13 mouse cellular contexts compared by ENCODE assay signal in genomic region chr5:97016842-97017577, GRCm38 (mm10). TPM values are rescaled to one million over a fixed set of nuclear protein-coding genes. Genes with fewer than 3 reads are reported as not detected.
DNase-seq lines count a peak whose midpoint lies in the region; ATAC-seq lines count a peak whose summit lies in the region.
"Had no signal": no experiment of that assay in that cellular context is flagged by ENCODE, and none has a peak within 500 bp of the region (broad histone marks: within the 10 kb centered on the region; RNA-seq: fewer than 3 reads in every experiment).

No protein-coding gene starts in this region.

- WGBS in neural tube, embryonic 14.5 days: 80% methylated on average over 9 of the region's 9 CpGs
- 72% methylated on average over 9 of the region's 9 CpGs for WGBS in hindbrain, embryonic 16.5 days

- no peak overlapping the region for H3K4me2 ChIP-seq in neural tube, embryonic 14.5 days (ENCODE audit: low read depth, low read length)
- H3K4me2 ChIP-seq in hindbrain, embryonic 16.5 days (ENCODE audit: low read length): no peak overlapping the region
- H3K4me2 ChIP-seq: heart, embryonic 12.5 days; limb, embryonic 12.5 days had no signal

- no peaks in the 10 kb centered on the region for H3K4me1 ChIP-seq in neural tube, embryonic 14.5 days (ENCODE audit: control insufficient read depth, insufficient read depth, low read length)
- H3K4me1 ChIP-seq in hindbrain, embryonic 16.5 days (ENCODE audit: control insufficient read depth, insufficient read depth, low read depth, low read length): peaks cover 10% of the 10 kb centered on the region

- DNase-seq in frontal cortex, postnatal 14 days (ENCODE audit: low spot score in 2 of 2): no peak
- DNase-seq in neural tube, embryonic 10.5 days (ENCODE audit: extremely low spot score, low spot score): no peak
- DNase-seq in testis, postnatal 10 days (ENCODE audit: low spot score): peak; percentile 51
- no peak for DNase-seq in kidney, postnatal 36 days
- DNase-seq in left cerebral cortex, postnatal 14 days (ENCODE audit: low spot score in 2 of 2): no peak
- DNase-seq: cerebellum, postnatal 36 days; layer of hippocampus, adult 9-11 months had no signal

- no peak overlapping the region for H3K4me3 ChIP-seq in neural tube, embryonic 14.5 days (ENCODE audit: low read depth, low read length)
- H3K4me3 ChIP-seq in hindbrain, embryonic 16.5 days (ENCODE audit: low read length): no peak overlapping the region
- H3K4me3 ChIP-seq: heart, embryonic 12.5 days; limb, embryonic 12.5 days had no signal

- intact Hi-C loops in left cerebral cortex, postnatal 14 days (cut with DNase I): no loop called here

- no peak overlapping the region for H3K9ac ChIP-seq in neural tube, embryonic 14.5 days (replicated peaks; ENCODE audit: low read depth, low read length)
- no peak overlapping the region for H3K9ac ChIP-seq in hindbrain, embryonic 16.5 days (ENCODE audit: low read depth, low read length)
- H3K9ac ChIP-seq: heart, embryonic 12.5 days; limb, embryonic 12.5 days had no signal

- H3K9me3 ChIP-seq in neural tube, embryonic 14.5 days (ENCODE audit: control insufficient read depth, low read length): no peaks in the 10 kb centered on the region
- H3K9me3 ChIP-seq in hindbrain, embryonic 16.5 days (ENCODE audit: control insufficient read depth, low read length): no peaks in the 10 kb centered on the region
- H3K9me3 ChIP-seq: heart, embryonic 12.5 days; limb, embryonic 12.5 days had no signal

- no peaks in the 10 kb centered on the region for H3K36me3 ChIP-seq in neural tube, embryonic 14.5 days (ENCODE audit: control insufficient read depth, insufficient read depth, low read length)
- no peaks in the 10 kb centered on the region for H3K36me3 ChIP-seq in hindbrain, embryonic 16.5 days (ENCODE audit: control insufficient read depth, insufficient read depth, low read length)
- H3K36me3 ChIP-seq: heart, embryonic 12.5 days; limb, embryonic 12.5 days had no signal

- no peaks in the 10 kb centered on the region for H3K27me3 ChIP-seq in neural tube, embryonic 14.5 days (ENCODE audit: control insufficient read depth, insufficient read depth, low read length)
- H3K27me3 ChIP-seq in hindbrain, embryonic 16.5 days (replicated peaks; ENCODE audit: control insufficient read depth, insufficient read depth, low read length): no peaks in the 10 kb centered on the region
- H3K27me3 ChIP-seq: limb, embryonic 12.5 days had no signal

- peak; percentile 70 for ATAC-seq in frontal cortex, adult (ENCODE audit: low TSS enrichment)
- ATAC-seq in neural tube, embryonic 14.5 days (ENCODE audit: low read depth): no peak
- peak; percentile 67 for ATAC-seq in hindbrain, embryonic 16.5 days
- ATAC-seq: lung, postnatal 0 days had no signal

- H3K27ac ChIP-seq in neural tube, embryonic 14.5 days (ENCODE audit: low read depth, low read length): 0 out of 2 replicates have a peak overlapping the region, but pooled peaks have one; percentile 16
- peak overlapping the region; percentile 12; the same call in 1 of the 2 replicates for H3K27ac ChIP-seq in hindbrain, embryonic 16.5 days (ENCODE audit: low read depth, low read length)
- H3K27ac ChIP-seq: limb, embryonic 12.5 days had no signal

RNA-seq across cellular contexts. Expression of gene Bmp2k, which starts 19.5 kb away (rescaled TPM):
- 8.4 and 10.8 TPM in 2 replicates for polyA plus RNA-seq in neural tube, embryonic 14.5 days (2014; fragmentation: Nextera tagmentation; extraction: Ambion mirVana)
- polyA plus RNA-seq in hindbrain, embryonic 16.5 days (2015; fragmentation: Nextera tagmentation; extraction: Ambion mirVana): 7.8 and 8.9 TPM in 2 replicates
- total RNA-seq in left cerebral cortex, postnatal 14 days (2021): 10 to 100 TPM; 12.8 to 13.5 TPM
